Mouse (Mus musculus): ENCODE results near the gene Gm6096. TPM values are rescaled to one million over a fixed set of nuclear protein-coding genes. Genes with fewer than 3 reads are reported as not detected.

The Gm6096 gene
- polyA plus RNA-seq, 1 experiment from 2014 or later = not detected

DNA sequence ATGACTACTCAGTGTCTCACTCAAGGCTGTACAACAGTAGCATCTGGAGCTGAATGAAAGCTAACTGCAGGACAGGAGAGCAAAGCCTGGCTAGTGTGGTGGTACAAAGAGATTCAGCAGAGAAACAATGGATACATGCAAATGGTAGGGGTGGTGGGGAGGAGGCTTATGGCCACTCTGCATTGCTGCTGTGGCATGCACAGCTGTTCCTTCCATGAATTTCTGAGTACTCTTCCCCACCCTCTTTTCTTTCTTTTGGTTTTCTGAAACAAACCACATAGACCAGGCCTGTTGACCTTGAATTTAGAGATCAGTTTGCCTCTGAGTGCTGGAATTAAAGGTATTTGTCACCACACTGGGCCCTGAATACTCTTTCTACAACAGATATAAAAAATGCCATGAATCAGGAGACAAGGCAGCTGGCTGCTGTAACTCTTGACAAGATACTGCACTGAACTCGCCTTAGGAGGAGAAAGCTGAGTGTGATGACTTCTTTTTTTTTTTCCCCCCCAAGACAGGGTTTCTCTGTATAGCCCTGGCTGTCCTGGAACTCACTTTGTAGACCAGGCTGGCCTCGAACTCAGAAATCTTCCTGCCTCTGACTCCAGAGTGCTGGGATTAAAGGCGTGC is 3.9 kb upstream of the Gm6096 start:
- 90% methylated on average over 3 of the region's 3 CpGs for WGBS
- H3K27me3 ChIP-seq = no peaks in the 10 kb centered on the region
- H3K27ac ChIP-seq = no peak overlapping the region
- H3K4me3 ChIP-seq = no peak overlapping the region
- no peaks in the 10 kb centered on the region for H3K4me1 ChIP-seq
- no peak overlapping the region for H3K4me2 ChIP-seq (replicated peaks)
- no peak overlapping the region for H3K9ac ChIP-seq
- no peaks in the 10 kb centered on the region for H3K9me3 ChIP-seq (replicated peaks)
- no peak for ATAC-seq (ENCODE audit: low FRiP score)
- peaks cover 61% of the 10 kb centered on the region for H3K36me3 ChIP-seq

DNA sequence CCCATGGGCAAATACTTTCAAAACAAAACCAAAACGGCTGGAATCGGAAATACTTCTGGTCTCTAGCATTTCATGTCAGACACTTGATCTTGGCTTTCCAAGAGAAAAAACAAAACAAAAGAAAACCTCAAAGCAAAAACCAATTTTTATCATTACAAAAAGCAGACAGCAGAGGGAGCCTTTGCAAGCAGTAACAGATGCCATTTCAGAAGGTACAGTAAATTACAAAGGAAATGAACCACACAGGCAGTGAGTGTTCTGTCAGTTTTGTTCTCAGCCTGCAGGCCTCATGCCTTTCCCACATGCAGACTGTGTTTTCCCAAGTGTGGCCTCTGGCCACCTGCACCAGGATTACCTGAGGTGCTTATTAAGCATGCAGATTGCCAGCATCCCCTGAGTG is 1.2 kb downstream of the Gm6096 start:
- no peaks in the 10 kb centered on the region for H3K27me3 ChIP-seq
- no peak overlapping the region for H3K27ac ChIP-seq
- WGBS = 84% methylated on average over 2 of the region's 2 CpGs
- no peaks in the 10 kb centered on the region for H3K4me1 ChIP-seq
- H3K4me3 ChIP-seq = no peak overlapping the region
- no peak overlapping the region for H3K9ac ChIP-seq
- no peak overlapping the region for H3K4me2 ChIP-seq (replicated peaks)
- peaks cover 51% of the 10 kb centered on the region for H3K36me3 ChIP-seq
- no peak for ATAC-seq (ENCODE audit: low FRiP score)
- no peaks in the 10 kb centered on the region for H3K9me3 ChIP-seq (replicated peaks)

DNA sequence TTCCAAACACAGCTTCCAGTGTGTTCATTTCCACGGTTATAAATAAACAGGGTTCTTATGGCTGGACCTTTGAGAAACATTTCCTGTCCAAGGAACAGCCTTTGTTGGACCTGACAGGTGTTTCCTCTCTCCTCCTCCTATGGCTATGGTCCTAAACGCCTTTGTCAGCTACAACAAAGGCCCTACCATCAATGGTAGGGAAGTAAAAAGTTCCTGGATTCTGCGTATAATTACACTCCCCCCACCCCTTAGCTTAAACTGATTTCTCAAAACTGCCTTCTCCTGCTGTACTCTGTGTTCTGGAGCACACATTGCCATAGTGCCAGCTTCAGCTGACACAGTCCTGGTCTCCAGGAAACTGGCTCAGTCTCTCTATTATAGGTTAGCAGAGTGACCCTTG is 4.3 kb downstream of the Gm6096 start:
- ATAC-seq (ENCODE audit: low FRiP score) = no peak
- WGBS = 84% methylated on average over 3 of the region's 3 CpGs

DNA sequence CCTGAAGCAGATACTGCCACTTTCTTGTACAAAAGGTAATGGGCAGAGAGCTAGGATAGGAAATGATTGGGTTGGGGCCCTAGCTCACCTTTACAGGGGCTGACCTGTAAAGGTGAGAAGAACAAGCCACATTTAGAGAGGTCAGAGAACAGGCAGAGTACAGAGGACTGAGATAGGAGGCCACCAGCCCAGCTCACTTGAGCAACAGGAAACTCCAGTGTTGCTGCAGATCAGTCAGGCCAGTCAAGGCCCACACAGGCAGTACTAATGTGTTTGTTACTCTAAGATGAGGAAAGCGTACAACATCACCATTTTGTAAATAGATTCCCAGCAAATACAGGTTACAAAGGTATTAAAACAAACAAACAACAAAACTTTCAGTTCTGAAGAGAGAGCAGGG is 5.1 kb downstream of the Gm6096 start:
- no peaks in the 10 kb centered on the region for H3K27me3 ChIP-seq
- H3K4me1 ChIP-seq = no peaks in the 10 kb centered on the region
- H3K4me2 ChIP-seq (replicated peaks) = no peak overlapping the region
- ATAC-seq (ENCODE audit: low FRiP score) = no peak
- no peak overlapping the region for H3K4me3 ChIP-seq
- H3K27ac ChIP-seq = no peak overlapping the region
- no peak overlapping the region for H3K9ac ChIP-seq
- H3K36me3 ChIP-seq = peaks cover 45% of the 10 kb centered on the region
- 97% methylated on average over 1 of the region's 1 CpGs for WGBS
- H3K9me3 ChIP-seq (replicated peaks) = no peaks in the 10 kb centered on the region

More for the DNA sequence above, 4.3 kb downstream of the Gm6096 start:
- H3K27ac ChIP-seq = no peak overlapping the region
- H3K36me3 ChIP-seq = peaks cover 46% of the 10 kb centered on the region
- no peak overlapping the region for H3K4me2 ChIP-seq (replicated peaks)
- no peaks in the 10 kb centered on the region for H3K9me3 ChIP-seq (replicated peaks)
- H3K9ac ChIP-seq = no peak overlapping the region
- no peaks in the 10 kb centered on the region for H3K27me3 ChIP-seq
- H3K4me1 ChIP-seq = no peaks in the 10 kb centered on the region
- no peak overlapping the region for H3K4me3 ChIP-seq

DNA sequence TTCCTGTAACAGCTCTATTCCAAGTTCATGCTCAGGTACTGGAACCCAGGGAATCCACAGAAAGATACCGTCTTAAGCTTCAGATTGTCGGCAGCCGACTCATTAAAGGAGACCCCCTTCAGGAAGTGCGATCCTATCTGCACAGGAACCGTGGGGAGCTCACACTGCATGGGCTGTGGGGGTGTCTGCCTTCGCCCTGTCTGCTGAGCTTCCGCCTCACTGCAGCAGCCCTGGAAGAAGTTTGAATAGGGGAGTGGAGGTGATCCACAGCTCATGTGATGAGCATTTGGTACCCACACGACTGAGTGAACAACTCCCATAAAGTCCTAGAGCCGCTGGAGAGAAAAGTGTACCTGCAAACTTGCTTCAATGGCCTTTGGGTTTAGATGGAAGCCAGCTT is 6.4 kb downstream of the Gm6096 start:
- Histone ChIP-seq H3K9me3 (replicated peaks) (no peaks in the 10 kb centered on the region), H3K36me3 (peaks cover 52% of the 10 kb centered on the region), H3K4me3 (no peak overlapping the region), H3K9ac (no peak overlapping the region), H3K27ac (no peak overlapping the region), H3K27me3 (no peaks in the 10 kb centered on the region), H3K4me1 (no peaks in the 10 kb centered on the region), H3K4me2 (replicated peaks) (no peak overlapping the region)
- 84% methylated on average over 9 of the region's 9 CpGs for WGBS
- no peak for ATAC-seq (ENCODE audit: low FRiP score)

DNA sequence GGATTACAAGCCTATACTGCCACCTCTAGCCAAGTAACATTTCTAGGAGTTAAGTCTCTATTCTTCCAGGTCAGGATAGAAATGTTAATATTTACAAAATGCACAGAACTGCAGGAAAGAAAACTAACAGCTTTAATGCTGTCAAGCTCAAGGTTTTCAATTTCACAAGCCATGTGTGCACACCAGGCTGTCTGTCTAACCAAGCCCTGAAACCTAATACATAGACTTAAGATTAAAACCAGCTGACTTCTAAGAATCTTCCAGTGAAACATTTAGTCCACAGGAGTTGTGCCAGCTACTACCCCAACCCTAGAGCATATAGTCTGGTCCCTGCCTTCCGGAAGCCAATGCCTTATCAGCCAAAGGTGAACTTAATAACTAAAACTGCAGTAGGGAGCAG is 7.6 kb downstream of the Gm6096 start:
- ATAC-seq (ENCODE audit: low FRiP score) = no peak
- Histone ChIP-seq H3K9ac (no peak overlapping the region), H3K9me3 (replicated peaks) (no peaks in the 10 kb centered on the region), H3K4me1 (no peaks in the 10 kb centered on the region), H3K36me3 (peaks cover 54% of the 10 kb centered on the region), H3K4me2 (replicated peaks) (no peak overlapping the region), H3K27me3 (no peaks in the 10 kb centered on the region), H3K4me3 (no peak overlapping the region), H3K27ac (no peak overlapping the region)
- WGBS = 74% methylated on average over 1 of the region's 1 CpGs

DNA sequence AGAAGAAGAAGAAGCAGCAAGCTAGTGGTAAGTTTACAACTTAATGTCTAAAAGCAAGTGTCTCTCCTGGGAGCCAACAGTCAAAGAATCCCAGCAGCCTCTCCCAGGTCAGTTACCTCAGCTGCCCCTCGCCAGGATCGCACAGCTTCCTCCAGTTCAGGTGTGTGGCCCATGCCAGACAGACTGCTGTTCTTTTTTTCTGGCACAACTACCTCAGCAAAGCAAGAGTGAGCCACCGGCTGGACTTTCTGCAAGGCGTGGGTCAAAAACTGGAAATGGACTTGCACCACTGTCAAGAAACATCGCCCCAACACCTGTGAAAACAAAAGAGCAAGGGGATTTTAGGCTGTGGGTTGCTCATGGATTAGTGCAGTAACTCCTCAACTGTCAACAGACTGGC is 12.6 kb downstream of the Gm6096 start:
- no peak for ATAC-seq (ENCODE audit: low FRiP score)
- Histone ChIP-seq H3K4me3 (no peak overlapping the region), H3K36me3 (peaks cover 25% of the 10 kb centered on the region), H3K27ac (no peak overlapping the region), H3K27me3 (no peaks in the 10 kb centered on the region), H3K4me1 (no peaks in the 10 kb centered on the region), H3K4me2 (replicated peaks) (no peak overlapping the region), H3K9ac (no peak overlapping the region), H3K9me3 (replicated peaks) (no peaks in the 10 kb centered on the region)
- 84% methylated on average over 5 of the region's 5 CpGs for WGBS

DNA sequence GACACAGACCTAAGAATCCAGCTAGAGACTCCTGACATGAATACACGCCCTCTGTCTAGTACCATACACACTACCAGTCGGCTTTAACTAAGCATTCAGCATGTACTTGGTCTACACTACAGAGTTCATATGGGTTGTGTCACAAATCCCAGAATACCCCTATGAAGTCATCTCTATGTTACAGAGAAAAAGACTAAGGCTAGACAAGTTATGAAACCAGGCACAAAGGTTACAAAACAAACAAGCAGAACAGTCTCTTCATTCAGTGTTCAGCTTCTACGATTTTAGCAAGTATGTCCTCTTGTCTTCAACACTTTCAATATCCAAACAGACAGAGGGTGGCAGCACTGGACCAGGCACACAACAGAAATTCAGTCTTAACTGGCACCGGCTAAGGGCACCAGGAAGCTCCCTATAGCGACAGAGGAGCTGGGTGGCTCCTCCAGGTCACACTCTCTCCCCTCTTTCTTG is 15.1 kb downstream of the Gm6096 start:
- Histone ChIP-seq H3K4me1 (no peaks in the 10 kb centered on the region), H3K4me3 (no peak overlapping the region), H3K4me2 (replicated peaks) (no peak overlapping the region), H3K36me3 (peaks cover 18% of the 10 kb centered on the region), H3K27ac (no peak overlapping the region), H3K9me3 (replicated peaks) (no peaks in the 10 kb centered on the region), H3K27me3 (no peaks in the 10 kb centered on the region), H3K9ac (no peak overlapping the region)
- ATAC-seq (ENCODE audit: low FRiP score) = no peak
- WGBS = 67% methylated on average over 5 of the region's 5 CpGs

DNA sequence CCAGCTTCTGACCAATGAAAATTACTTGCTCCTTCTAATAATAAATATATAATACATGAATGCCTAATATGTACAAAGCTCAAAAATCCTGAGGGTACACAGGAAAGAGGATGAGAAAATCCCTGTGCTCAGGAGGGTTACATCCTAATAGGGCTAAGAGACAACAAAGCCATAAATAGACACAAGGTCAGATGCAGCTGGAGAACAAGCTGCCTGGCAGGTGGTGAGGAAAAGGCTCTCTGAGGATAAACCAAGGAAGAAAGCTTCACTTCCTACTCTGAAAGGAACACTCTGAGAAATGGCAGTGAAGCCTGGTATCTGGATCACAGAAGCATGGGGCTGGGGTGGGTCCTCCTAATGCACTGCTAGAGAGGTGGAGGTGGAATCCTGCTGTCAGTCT is 15.6 kb downstream of the Gm6096 start:
- Histone ChIP-seq H3K27ac (no peak overlapping the region), H3K4me3 (no peak overlapping the region), H3K4me1 (no peaks in the 10 kb centered on the region), H3K4me2 (replicated peaks) (no peak overlapping the region), H3K9ac (no peak overlapping the region), H3K36me3 (peaks cover 15% of the 10 kb centered on the region; the same call in 1 of the 2 replicates), H3K9me3 (replicated peaks) (no peaks in the 10 kb centered on the region), H3K27me3 (no peaks in the 10 kb centered on the region)
- no peak for ATAC-seq (ENCODE audit: low FRiP score)

DNA sequence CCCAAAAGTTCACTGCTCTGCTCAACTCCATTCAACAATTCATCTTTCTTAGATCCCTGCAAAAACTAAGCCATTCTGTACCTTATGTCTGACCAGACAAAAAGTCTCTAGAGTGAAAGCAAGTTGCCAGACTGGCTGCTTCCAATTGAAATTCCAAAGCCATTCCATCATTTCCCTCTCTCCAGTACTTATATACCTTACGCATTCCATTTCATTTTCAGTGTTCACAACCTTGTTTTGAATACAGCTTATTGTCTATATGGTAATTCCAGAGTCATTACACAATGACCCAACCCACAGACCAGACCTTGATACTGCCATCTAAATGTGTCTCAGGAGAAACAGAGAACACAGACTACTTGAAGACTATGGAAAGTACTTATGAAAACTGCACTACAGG is 17.6 kb downstream of the Gm6096 start:
- Histone ChIP-seq H3K36me3 (no peaks in the 10 kb centered on the region), H3K4me1 (no peaks in the 10 kb centered on the region), H3K4me2 (replicated peaks) (no peak overlapping the region), H3K4me3 (no peak overlapping the region), H3K27ac (no peak overlapping the region), H3K27me3 (no peaks in the 10 kb centered on the region), H3K9me3 (replicated peaks) (no peaks in the 10 kb centered on the region), H3K9ac (no peak overlapping the region)
- WGBS = 67% methylated on average over 1 of the region's 1 CpGs
- no peak for ATAC-seq (ENCODE audit: low FRiP score)

DNA sequence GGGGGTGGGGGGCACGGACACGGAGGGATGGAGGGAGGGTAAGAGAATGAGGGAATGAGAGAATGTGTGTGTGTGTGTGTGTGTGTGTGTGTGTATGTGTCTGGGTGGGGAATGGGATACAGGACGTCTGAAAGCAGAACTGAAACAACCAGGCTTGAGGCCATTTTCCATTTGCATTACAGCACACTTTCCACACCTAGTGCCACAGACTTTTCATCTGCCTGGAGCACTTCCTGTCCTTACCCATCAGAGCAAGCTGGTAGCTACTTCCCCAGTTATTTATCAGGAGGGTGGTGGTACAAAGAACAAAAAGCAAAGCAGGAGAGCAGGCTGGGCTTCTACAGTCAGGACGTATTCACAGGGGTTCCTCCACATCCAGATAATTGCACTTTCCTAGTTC is 21.6 kb downstream of the Gm6096 start:
- H3K4me1 ChIP-seq = no peaks in the 10 kb centered on the region
- H3K9ac ChIP-seq = no peak overlapping the region
- no peak overlapping the region for H3K4me3 ChIP-seq
- no peaks in the 10 kb centered on the region for H3K27me3 ChIP-seq
- no peaks in the 10 kb centered on the region for H3K36me3 ChIP-seq
- no peaks in the 10 kb centered on the region for H3K9me3 ChIP-seq (replicated peaks)
- ATAC-seq (ENCODE audit: low FRiP score) = no peak
- WGBS = 69% methylated on average over 4 of the region's 4 CpGs
- H3K27ac ChIP-seq = no peak overlapping the region
- no peak overlapping the region for H3K4me2 ChIP-seq (replicated peaks)

DNA sequence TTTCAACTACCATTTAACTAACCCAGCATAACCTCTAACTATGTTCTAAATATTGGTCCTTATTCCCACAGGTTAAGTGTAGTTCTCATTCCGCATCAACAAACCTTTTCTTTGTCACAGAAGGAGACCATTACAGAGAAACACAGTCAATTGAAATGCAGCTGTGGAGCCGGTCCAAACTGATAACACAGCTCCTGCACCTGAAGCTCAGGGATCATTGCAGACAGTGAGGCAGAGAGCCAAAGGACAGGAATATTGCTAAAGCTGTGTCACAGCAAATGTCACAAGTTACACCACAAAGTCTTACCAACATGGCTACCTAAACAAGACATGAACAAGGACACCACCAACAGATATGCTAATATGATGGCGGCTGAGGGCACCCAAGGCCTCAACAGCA is 25.2 kb downstream of the Gm6096 start:
- H3K4me3 ChIP-seq = no peak overlapping the region
- no peaks in the 10 kb centered on the region for H3K4me1 ChIP-seq
- H3K27ac ChIP-seq = no peak overlapping the region
- no peak overlapping the region for H3K9ac ChIP-seq
- H3K36me3 ChIP-seq = no peaks in the 10 kb centered on the region
- H3K4me2 ChIP-seq (replicated peaks) = no peak overlapping the region
- H3K27me3 ChIP-seq = no peaks in the 10 kb centered on the region
- no peak for ATAC-seq (ENCODE audit: low FRiP score)
- 82% methylated on average over 3 of the region's 3 CpGs for WGBS
- no peaks in the 10 kb centered on the region for H3K9me3 ChIP-seq (replicated peaks)

DNA sequence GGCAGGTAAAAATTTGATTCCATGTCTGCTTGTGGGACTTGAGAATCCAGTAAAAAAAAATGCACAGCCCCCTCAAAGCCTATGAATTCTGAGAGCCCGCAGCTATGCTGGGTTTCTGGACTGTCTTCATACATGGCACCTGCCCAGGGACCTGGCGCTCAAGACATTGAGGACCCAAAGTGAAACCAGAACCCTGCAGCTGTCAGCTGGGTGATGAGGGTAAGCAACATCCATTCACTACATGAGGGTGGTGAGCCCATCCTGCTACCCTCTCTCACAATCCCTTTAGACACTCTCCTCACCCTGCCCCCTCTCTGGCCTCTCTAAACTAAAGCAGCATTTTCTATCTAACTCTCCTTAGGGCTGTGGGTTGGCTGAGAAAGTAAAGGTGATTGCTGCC is 26.8 kb downstream of the Gm6096 start:
- H3K27ac ChIP-seq = no peak overlapping the region
- no peaks in the 10 kb centered on the region for H3K9me3 ChIP-seq (replicated peaks)
- no peak overlapping the region for H3K4me3 ChIP-seq
- no peak overlapping the region for H3K9ac ChIP-seq
- H3K36me3 ChIP-seq = no peaks in the 10 kb centered on the region
- H3K27me3 ChIP-seq = no peaks in the 10 kb centered on the region
- no peak for ATAC-seq (ENCODE audit: low FRiP score)
- no peaks in the 10 kb centered on the region for H3K4me1 ChIP-seq
- WGBS = 84% methylated on average over 2 of the region's 2 CpGs
- no peak overlapping the region for H3K4me2 ChIP-seq (replicated peaks)

Data from hindbrain, embryonic 12.5 days (tissue).